Mouse (Mus musculus) liver, adult 2 months (tissue): ENCODE measurements around the gene Tdrkh. TPM values are rescaled to one million over a fixed set of nuclear protein-coding genes. Genes with fewer than 3 reads are reported as not detected.

Source experiments
- DNase-seq: peaks from one replicate; pipeline ENCODE4 v3.0.0-alpha.2; 2011; ENCODE audit warnings: low read depth, low spot score; ENCODE audit errors: extremely low read depth
- H3K27ac ChIP-seq: fragments of 200-500 bp; replicated peaks from 2 replicates; pipeline ENCODE4 v1.5.1; 2012; ENCODE audit warnings: low read depth, mild to moderate bottlenecking, control low read depth, inconsistent platforms, low read length; ENCODE audit not compliant: insufficient read depth
- H3K27me3 ChIP-seq: fragments of 200-500 bp; 2 replicates; pipeline ENCODE4 v1.6.1; 2012; ENCODE audit warnings: mild to moderate bottlenecking, moderate library complexity, low read length, inconsistent platforms; ENCODE audit not compliant: control insufficient read depth, insufficient read depth
- H3K36me3 ChIP-seq: fragments of 200-500 bp; 2 replicates; pipeline ENCODE4 v1.6.1; 2012; ENCODE audit warnings: low read length, inconsistent platforms; ENCODE audit not compliant: control insufficient read depth, insufficient read depth
- H3K4me1 ChIP-seq: fragments of 200-500 bp; 2 replicates; pipeline ENCODE4 v1.6.1; 2011; ENCODE audit warnings: low read length; ENCODE audit not compliant: control insufficient read depth, insufficient read depth
- H3K4me3 ChIP-seq: fragments of 200-500 bp; 2 replicates; pipeline ENCODE4 v1.5.1; 2011; ENCODE audit warnings: low read depth, mild to moderate bottlenecking, control low read depth, low read length, moderate library complexity; ENCODE audit not compliant: insufficient read depth
- H3K79me2 ChIP-seq: fragments of 200-500 bp; 2 replicates; pipeline ENCODE4 v1.6.1; 2012; ENCODE audit warnings: inconsistent platforms, mild to moderate bottlenecking, low read length, moderate library complexity; ENCODE audit not compliant: control insufficient read depth, insufficient read depth
- H3K9ac ChIP-seq: fragments of 200-500 bp; 2 replicates; pipeline ENCODE4 v1.6.1; 2012; ENCODE audit warnings: low read depth, mild to moderate bottlenecking, control low read depth, inconsistent platforms, low read length
- CTCF ChIP-seq: fragments of 200-500 bp; IDR thresholded peaks from 2 replicates; pipeline ENCODE4 v1.5.1; 2011; ENCODE audit warnings: low read depth, low read length, control low read depth
- POLR2A ChIP-seq: fragments of 200-500 bp; IDR thresholded peaks from 2 replicates; pipeline ENCODE4 v1.6.1; 2011; ENCODE audit warnings: low read length, control low read depth; ENCODE audit not compliant: insufficient read depth; ENCODE audit errors: extremely low read depth
- WGBS: fragments of 180-500 bp; shearing (Covaris S2); methylation state at CpG from one replicate; pipeline ENCODE4 v1.1.7; 2018; 5-methylcytosine and 5-hydroxymethylcytosine counted together
- polyA plus RNA-seq: library from polyadenylated mRNA; depleted of rRNA; stranded (reverse); fragments of >200 nt; gene quantifications from 2 replicates; pipeline ENCODE4 v1.2.3, GENCODE M21; 2012
- total RNA-seq: library from RNA; depleted of rRNA; stranded (reverse); fragments of >200 nt; gene quantifications from 2 replicates; pipeline ENCODE4 v1.2.3, GENCODE M21; 2014

The Tdrkh gene
- total and polyA plus RNA-seq, 2 experiments, result 0.66 to 1.8 TPM

DNA sequence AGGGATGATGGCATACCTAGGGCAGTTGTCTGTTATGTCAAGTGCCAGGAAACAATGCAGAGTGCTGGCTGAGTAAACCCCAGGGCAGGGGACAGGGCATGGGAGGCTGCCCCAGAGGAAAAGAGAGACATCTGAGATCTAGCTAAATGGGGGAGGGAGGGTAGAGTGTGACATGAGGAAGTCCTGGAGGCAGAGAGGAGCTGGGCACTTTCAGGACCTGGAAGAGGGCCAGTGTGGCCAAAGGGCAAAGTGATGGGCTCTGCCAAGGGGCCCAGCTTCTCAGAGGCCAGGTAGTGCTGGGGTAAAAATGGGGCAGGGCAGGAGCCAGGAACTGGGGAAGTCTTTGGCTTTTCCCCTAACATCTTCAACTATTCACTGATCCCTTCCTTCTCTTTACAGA is 38.4 kb upstream of the Tdrkh start:
- Histone ChIP-seq H3K27ac (peak overlapping the region; percentile 71), H3K27me3 (no peaks in the 10 kb centered on the region), H3K79me2 (no peaks in the 10 kb centered on the region; the same call in 1 of the 2 replicates), H3K9ac (peak overlapping the region; percentile 29), H3K4me1 (peaks cover 15% of the 10 kb centered on the region), H3K4me3 (no peak overlapping the region), H3K36me3 (peaks cover 4% of the 10 kb centered on the region; the same call in 1 of the 2 replicates)
- TF ChIP-seq POLR2A (no peak), CTCF (no peak)
- peak; percentile 75 for DNase-seq

DNA sequence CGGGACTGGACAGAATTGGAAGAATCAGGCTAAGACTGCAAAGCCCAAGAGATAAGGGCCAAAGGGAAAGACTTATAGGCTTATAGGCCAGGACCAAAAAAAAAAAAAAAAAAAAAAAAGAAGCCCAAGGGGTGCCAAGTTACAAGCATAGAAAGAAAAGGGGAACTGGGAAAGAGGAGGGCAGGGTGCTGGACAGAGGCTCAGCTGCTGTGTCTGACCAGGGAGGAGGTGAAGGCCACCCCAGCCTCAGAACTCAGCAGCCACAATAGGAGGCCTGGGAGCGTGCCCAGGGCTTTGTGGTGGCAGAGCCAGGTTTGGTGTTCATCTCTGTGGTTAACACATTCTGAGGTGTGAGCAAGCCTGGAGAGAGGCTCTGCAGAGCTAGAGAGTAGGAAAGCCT is 37.9 kb upstream of the Tdrkh start:
- Histone ChIP-seq H3K4me1 (peaks cover 15% of the 10 kb centered on the region), H3K27ac (peak overlapping the region; percentile 46; the same call in 1 of the 2 replicates), H3K36me3 (peaks cover 4% of the 10 kb centered on the region; the same call in 1 of the 2 replicates), H3K4me3 (no peak overlapping the region), H3K9ac (no peak overlapping the region), H3K79me2 (no peaks in the 10 kb centered on the region; the same call in 1 of the 2 replicates), H3K27me3 (no peaks in the 10 kb centered on the region)
- TF ChIP-seq POLR2A, result no peak
- no peak for TF ChIP-seq CTCF
- DNase-seq, result peak; percentile 34
- WGBS, result 29% methylated on average over 2 of the region's 2 CpGs

DNA sequence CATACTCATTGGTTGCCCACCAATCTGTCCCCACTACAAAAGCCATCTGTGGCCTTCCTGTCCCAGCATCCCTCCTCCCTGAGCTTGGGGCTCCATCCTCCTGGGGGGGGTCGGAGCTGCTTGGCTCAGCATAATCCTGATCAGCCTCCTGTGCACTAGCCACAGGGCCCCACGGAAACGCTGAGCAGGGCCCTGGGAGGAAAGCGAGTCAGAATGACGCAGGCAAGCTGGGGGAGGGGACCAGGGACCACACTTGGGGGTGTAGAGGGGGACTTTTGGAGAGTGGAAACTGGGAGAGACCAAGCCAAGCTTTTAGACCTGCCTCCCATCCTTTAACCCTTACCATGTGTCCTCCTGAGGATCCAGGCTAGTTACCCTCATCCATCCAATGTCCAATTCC is 37.2 kb upstream of the Tdrkh start:
- WGBS, result 73% methylated on average over 5 of the region's 5 CpGs
- Histone ChIP-seq H3K27me3 (no peaks in the 10 kb centered on the region), H3K9ac (no peak overlapping the region), H3K4me3 (no peak overlapping the region), H3K27ac (no peak overlapping the region), H3K79me2 (no peaks in the 10 kb centered on the region; the same call in 1 of the 2 replicates), H3K36me3 (peaks cover 4% of the 10 kb centered on the region; the same call in 1 of the 2 replicates), H3K4me1 (peaks cover 15% of the 10 kb centered on the region)
- no peak for TF ChIP-seq CTCF
- no peak for TF ChIP-seq POLR2A
- no peak for DNase-seq

DNA sequence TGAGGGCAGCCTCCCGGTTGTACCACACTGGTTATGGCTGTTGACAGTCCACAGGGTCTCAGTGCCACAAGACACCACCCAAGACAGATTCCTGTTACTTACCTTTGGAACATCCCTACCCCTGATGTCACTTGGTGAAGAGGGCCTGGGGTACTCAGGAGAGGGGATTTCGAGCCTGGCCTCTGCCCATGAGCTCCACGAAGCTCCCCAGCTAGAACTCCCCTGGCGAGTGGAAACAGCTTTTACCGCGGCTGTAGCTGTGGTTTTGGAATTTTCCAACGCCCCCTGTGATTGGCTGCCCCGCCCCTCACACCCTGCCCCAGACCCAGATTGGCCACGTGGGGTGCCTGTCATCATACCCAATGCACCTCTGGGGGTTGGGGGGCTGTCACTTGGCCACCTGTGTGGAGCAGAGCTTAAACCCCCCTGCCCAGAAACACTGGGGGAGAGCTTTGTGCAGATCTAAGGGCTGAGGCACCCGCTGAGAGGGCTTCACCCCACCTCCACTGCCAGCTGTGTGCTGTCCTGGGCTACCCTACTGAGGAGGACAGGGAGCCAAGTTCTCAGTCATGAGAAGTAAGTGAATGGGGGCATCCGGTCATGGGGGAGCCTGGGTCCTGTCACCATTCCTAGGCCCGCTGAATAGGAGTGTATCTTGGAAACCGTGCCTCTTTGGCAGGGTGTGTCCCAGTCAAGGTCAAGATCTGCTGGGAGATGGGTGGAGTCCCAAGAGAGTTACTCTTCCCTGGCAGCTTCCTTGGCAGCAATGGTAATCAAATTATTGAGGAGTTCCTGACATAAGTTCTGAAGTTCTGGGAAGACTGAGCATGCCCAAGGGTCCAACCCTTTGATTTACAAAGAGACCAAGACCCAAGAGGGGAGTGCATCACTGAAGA is 35.8 kb upstream of the Tdrkh start:
- Histone ChIP-seq H3K4me1 (peaks cover 12% of the 10 kb centered on the region), H3K79me2 (no peaks in the 10 kb centered on the region; the same call in 1 of the 2 replicates), H3K36me3 (peaks cover 4% of the 10 kb centered on the region; the same call in 1 of the 2 replicates), H3K9ac (no peak overlapping the region), H3K4me3 (no peak overlapping the region), H3K27me3 (no peaks in the 10 kb centered on the region), H3K27ac (no peak overlapping the region)
- WGBS, result 65% methylated on average over 13 of the region's 13 CpGs
- no peak for DNase-seq
- TF ChIP-seq CTCF, result no peak
- no peak for TF ChIP-seq POLR2A

DNA sequence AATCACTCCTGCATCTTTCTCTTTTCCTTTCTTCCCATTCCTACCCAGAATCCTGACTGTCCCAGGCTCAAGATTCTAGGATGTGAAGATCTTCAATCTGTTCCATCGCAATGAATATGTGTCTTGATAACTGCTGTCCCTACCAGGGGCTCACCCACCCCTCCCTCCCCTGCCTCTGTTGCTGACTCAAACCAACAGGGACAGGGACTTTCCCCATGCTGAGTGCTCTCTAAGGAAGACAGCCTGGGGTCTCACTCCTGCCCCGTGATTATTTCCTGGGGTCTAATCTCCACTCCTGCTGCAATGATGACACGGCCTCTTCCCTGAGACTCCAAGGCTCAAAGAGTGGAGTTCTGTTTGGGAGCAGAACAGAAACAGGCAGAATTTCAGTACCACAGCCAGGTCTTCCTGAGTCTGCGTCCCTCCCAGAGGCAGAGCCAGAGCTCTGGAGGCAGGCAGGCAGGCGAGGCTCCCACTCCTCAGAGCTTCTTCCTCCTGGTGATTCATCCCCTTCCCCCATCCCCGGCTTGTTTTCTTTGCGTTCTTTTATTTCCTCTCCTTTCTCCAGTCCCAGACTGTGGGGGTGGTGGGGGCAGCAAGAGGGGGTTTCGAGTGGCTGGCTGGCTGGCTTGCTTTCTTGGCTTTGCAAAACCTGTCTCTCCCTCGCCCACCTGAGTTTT is 33.1 kb upstream of the Tdrkh start:
- Histone ChIP-seq H3K27ac (no peak overlapping the region), H3K4me3 (no peak overlapping the region), H3K4me1 (peaks cover 4% of the 10 kb centered on the region), H3K9ac (no peak overlapping the region), H3K79me2 (no peaks in the 10 kb centered on the region; the same call in 1 of the 2 replicates), H3K27me3 (no peaks in the 10 kb centered on the region), H3K36me3 (peaks cover 4% of the 10 kb centered on the region; the same call in 1 of the 2 replicates)
- TF ChIP-seq POLR2A (no peak), CTCF (no peak)
- 71% methylated on average over 9 of the region's 9 CpGs for WGBS
- no peak for DNase-seq
